Mouse (Mus musculus): ENCODE data around the gene Eif4e3.
A peak's percentile ranks its signal among the peaks of the same experiment; 100 is the strongest.

Eif4e3 gene

DNA sequence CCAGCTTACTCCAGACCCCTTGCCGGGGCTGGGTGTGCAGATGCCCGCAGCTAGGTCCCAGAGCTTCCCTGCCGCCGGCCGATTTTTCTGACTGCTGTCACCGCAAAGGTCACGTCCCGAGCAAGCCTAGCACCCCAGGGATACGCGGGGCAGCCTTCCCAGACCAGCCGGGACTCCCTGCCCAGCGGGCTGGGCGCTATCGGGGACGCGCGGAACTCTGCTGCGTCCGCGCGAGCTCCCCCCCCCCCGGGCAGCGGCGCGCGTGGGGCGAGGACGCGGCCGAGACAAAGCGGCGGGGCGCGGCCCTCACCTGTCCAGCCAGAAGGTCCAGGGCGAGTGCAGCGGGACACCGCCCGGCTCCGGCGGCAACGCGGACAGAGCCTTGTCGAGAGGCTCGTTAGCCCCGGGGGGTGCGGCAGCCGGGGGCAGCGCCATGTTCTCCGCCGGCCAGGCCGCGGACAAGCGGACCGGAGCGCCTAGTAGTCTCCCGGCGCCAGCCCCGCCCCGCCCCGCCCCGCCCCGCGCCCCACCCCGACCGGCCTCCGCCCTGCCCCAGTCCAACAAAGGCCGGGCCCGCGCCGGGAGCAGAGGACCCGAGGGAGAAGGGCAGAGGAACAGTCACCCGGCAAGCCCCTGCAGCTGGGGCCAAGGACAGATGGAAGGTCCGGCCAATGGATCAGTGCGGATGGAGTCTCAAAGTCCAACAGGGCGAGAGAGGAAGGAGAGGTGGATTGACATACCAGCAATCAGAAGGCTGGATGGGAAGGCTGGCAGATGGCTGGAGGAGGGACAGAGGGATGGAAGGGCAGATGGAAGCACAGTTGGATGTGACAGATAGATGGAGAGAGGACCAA is at the start of gene Eif4e3, which contains the start of gene Gm20696:
Gene Eif4e3 (minus strand): TSS at position 454 of the 854 bp plus-strand sequence.
Gene Gm20696 (minus strand): TSS at position 480 of the 854 bp plus-strand sequence.
- peak; percentile 76 for DNase-seq

DNA sequence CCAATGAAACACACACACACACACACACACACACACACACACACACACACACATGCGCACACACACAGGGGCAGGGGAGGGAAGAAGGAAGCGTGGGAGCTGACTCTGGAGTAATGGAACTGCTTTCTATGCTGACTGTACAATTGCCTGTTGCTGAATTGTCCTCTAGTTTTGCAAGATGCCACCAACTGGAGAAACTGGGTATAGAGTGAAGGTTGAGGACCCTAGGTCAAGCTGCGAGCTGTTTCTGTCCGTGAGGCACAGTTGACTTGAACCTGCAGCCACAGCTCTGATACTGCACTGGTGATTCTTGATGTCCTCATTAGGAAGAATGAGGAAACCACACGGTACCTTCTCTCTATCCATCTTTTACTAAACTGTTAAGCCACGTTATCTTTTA is 49.3 kb upstream of the Eif4e3 start:
- DNase-seq = no peak

DNA sequence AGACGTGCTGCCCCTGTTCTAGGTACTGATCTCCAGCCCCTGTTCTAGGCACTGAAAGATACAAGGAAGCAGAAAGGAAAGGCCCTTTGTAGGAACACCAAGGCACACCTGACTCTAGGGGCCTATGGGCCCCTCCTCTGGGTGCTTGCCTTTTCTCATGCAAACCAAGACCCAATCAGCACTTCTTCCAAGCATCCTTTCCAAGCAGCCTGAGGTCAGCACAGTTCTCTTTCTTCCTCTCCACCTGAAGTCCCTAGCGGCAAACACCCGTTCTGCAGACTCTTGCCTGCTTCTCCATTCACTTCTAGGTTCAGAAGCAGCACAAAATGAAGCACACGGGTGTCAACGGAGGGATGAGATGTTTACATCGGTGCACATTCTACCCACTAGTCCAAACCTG is 48.6 kb upstream of the Eif4e3 start:
- no peak for DNase-seq

DNA sequence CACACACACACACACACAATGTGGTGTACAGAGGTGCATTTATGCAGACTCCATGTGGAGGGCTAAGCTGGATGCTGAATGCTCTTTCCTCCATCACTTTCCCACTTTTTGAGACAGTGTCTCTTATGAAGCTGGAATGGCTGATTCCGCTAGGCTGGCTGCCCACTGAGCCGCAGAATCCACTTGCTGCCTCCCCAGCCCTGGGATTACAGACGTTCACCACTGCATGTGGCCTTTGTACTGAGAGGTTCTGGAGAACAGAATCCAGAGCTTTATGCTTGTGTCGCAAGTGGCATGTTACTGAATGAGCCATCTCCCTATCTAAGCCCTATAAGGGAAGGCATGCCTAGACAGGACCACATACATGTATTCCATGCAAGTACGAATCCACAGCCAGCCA is 46.7 kb upstream of the Eif4e3 start:
- DNase-seq = no peak

DNA sequence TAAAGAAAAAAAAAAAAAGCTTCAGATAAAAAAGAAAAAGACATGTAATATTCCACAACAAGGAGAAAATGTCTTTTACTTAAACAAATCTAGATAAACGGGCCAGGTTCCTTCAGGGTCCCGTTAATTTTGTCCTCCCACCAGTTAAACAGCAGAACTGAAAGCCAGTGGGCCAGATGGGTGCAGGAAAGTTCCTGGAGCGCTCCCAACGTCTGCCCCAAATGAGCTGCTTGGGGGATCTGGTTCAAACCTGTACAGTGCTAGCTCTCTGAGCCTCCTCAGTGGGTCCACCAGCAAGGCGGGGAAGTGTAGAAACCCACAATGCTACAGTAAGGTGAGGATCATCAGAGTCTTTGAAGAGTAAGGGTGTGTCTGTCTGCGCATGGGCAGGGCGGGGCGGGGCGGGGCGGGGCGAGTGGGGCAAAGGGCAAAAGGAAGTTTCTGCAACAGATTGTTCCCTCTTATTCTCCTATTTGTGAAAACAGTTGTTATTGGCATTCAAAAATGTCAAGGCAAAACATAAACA is 45.1 kb upstream of the Eif4e3 start:
- DNase-seq = no peak

DNA sequence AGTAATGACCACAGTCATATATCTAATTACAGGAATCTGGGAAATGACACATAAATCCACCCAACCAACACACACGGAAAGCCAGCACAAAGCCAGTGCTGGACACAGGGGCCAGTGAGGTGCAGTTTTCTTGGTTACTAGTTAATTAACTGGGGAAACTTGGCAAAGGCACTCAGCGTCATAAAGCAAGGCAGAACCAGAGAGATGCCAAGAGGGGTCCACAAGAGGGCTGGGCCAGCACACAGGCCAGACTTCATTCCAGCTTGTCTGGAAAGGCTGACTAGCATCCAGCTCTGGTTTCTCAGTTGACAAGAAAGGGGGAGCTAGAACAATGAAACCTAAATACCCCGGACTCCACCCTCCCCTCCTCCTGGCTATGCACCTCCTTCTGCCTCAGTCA is 33.9 kb upstream of the Eif4e3 start:
- peak; percentile 28 for DNase-seq

DNA sequence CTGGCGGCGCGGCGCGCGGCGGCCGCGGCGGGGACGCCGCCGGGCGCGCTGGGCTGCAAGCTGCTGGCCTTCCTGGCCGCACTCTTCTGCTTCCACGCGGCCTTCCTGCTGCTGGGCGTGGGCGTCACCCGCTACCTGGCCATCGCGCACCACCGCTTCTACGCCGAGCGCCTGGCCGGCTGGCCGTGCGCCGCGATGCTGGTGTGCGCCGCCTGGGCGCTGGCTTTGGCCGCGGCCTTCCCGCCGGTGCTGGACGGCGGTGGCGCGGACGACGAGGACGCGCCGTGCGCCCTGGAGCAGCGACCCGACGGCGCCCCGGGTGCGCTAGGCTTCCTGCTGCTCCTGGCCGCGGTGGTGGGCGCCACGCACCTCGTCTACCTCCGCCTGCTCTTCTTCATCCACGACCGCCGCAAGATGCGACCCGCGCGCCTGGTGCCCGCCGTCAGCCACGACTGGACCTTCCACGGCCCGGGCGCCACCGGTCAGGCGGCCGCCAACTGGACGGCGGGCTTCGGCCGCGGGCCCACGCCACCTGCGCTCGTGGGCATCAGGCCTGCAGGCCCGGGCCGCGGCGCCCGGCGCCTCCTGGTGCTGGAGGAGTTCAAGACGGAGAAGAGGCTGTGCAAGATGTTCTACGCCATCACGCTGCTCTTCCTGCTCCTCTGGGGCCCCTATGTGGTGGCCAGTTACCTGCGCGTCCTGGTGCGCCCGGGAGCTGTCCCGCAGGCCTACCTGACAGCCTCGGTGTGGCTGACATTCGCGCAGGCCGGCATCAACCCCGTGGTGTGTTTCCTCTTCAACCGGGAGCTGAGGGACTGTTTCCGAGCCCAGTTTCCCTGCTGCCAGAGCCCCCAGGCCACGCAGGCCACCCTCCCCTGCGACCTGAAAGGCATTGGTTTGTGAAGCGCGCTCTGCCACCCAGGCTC is 26.6 kb upstream of the Eif4e3 start:
- peak; percentile 45 for DNase-seq

DNA sequence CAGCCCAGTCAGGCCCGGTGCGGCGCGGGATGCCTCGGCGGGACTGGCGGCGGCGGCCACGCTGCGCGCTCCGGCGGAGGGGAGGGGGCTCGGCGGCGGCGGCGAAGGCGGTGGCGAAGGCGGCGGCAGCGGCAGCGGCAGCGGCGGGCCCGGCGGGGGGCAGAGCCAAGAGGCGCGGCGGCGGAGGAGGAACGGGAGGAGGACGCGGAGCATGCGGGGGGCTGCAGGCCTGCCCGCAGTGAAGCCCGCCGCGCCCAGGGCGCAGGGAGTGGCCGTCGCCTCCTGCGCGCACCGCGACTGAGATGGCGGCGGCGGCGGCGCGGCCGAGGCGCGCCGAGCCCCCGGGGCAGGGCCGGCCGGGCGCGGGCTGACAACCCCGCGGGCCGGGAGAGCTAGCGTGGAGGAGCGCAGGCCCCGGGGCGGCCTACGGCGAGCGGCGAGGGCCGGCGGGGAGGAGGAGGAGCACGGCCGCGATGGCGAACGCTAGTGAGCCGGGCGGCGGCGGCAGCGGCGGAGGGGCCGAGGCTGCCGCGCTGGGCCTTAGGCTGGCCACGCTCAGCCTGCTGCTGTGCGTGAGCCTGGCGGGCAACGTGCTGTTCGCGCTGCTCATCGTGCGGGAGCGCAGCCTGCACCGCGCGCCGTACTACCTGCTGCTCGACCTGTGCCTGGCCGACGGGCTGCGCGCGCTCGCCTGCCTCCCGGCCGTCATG is 25.8 kb upstream of the Eif4e3 start, which contains the start of gene Gpr27:
Gene Gpr27 (plus strand): TSS at position 474 of the 710 bp plus-strand sequence.
- DNase-seq = peak; percentile 50

DNA sequence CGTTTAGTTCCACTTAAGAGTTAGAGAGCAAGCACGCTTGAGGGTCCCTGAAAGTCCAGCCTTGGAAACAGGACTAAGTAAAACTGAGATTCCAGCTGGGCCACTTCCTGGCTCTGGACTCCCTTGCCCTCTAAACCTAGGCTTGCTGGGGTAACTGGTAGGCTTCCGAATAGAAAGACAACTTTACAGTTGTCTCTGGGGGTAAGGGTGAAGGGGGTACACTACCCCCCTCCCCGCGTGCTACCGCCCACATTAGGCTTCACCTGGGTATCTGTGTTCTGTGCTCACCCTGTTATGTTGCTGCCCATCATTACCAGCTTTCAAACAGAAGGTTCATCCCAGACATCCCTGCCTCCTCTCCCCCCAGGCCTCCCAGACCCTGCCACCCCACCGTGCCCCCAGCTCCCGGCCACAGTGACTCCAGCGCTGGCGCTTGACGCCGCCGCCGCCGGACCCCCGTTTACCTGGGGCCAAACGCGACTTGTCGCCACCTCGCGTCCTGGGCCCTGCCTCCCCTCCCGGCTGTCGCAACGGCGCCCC is 25.2 kb upstream of the Eif4e3 start:
- DNase-seq = no peak

DNA sequence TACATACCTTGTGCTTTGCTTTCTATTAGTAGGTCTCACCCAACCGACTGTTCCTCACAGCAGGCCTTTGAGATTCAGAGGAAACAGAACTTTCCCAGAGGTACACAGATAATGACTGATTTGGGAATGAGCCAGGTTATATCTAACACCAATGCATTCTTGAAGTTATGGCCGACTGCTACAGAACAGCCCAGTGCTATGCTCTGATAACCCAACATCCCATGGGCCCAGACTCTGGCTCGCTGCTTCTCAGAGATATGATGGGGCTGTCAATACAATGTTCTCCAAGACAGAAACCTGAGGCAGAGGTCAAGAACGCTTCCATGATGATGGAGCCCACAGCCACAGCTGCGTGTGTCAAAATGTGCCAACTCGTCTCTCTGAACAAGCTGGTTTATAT is 21.9 kb upstream of the Eif4e3 start:
- DNase-seq = no peak

DNA sequence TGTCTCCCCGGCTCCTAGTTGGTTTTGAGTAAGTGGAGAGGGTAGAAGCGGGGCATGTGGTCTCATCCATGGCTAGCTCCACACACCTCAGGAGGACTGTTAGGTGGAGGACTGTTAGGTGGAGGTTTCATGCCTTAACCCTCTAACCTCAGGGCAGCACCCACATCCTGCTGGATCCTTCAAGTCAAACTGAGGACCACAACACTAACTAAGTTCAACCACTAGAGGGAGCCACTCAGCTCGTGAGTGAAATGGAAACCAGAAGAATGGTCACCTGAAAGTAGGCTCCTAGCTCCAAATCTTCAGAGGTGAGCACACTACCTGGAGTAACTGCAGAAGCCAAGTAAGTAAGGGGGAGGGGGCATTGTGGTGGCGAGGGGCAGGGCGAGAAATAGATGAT is 18.3 kb upstream of the Eif4e3 start:
- DNase-seq = no peak

DNA sequence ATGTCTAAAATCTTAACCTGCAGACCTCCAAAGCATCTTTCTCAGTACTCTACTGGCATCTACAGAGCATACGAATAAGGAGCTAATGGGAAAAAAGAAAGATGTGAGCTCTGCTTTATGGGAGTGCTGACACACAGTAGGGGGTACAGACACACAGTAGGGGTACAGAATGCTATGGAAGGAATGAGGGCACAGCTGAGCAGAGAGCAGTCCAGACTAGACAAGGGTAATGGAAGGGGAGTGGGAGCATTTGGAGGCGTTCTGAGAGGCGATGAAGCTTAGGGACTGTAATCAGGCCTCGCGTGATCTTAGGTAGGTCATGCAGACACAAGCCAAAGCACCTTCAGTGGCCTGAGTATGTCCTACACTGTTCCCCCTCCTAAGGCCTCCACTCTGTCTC is 17.4 kb upstream of the Eif4e3 start:
- DNase-seq = no peak

DNA sequence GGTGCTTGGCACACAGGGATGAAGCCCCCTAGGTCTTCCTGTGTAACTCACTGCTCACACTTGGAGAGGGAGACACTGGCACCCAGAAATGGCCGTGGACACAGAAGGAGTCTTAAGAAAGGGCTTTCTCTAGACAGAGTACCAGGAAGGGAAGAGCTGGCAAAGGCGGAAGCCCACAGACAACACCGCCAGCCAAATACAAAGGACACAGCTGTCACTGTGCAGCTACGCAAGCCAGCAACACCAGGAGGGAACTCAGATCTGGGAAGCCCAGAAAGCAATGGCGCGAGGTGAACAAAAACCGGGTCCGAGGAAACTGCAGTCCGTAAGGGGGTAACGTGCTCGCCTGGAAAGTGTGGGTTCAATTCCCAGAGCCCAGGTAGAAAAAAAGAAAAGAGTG is 11.5 kb upstream of the Eif4e3 start:
- DNase-seq = no peak

DNA sequence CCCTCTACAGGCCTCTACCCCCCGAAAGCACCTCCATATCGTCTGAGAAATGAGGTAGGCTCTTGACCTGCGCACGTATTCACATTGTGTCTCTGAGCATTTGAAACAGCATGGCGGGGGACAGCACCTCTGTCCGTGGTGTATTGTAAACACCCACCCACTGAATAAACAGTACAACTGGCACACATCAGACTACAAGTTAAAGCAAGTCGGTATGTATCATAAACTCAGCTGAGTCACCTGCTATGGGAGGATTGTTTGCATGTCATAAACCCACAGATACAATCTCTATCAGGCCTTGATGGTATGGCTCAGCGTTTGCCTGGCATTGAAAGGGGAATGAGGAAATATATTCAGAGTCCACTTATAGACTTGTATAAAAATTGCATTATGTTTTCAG is 10.8 kb upstream of the Eif4e3 start:
- no peak for DNase-seq

DNA sequence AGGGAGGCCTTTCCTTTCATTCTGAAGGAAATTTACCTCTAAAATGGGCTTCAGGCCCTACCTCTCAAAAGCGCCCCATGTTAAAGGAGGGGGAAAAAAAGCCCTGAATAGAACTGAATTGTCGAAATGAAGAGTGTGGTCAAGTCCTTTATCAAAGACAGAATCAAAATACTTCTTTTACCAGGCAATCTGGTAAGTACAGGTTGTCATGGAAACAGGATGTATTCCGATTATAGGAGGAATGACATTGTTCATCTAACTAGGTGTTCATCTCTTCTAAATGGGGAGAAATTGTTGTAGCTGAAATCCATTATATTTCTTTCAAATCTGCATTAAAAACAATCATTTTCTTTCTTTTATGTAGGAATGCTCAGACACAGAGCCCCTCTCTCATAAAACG is 7.9 kb upstream of the Eif4e3 start:
- no peak for DNase-seq

DNA sequence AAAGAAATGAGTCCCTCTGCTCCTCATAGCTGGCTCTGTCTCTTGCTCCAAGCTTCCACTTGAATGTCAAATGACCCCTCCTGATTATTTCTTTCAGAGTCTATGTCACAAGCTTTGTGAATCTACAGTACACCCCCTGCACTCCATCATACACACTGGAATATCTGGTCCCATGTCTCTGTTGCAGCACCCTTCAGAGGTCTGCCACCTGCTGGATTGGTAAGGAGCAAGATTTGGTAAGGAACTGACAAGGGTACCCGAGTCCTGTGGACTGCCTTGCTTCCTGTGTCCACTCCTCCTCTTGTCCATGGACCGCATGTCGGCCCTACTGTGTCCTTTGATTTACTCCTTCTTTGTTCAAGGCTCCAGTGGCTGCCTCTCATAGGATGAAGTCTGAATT is 5.2 kb upstream of the Eif4e3 start:
- no peak for DNase-seq

DNA sequence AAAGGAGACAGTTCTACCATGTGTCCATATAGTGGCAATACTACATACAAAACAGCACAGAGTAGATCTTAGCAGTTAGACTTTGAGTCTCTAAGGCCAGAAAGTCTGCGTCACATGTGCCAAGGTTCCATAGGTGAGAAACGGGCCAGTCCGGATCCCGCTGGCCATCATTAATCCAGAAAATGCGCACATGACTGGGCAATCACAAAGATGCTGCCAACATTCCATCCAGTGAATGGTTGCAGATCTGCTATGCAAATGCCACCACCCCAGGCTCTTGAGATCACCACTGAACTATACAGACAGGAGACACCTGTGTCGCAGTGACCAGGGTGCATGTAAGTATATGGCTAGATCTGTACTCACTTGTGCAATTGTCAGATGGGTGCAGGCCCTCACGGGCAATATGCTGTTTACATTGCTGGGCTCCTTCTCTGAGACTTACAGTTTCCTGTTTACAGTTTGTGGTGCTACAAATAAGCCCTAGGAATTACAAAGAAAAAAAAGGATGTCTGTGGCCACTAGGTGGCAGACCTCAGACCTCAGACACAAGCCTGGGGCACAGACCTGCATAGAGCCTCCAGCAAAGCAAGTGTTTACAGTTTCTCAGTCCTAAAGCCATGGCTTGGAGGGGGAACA is 4.0 kb upstream of the Eif4e3 start:
- peak; percentile 77 for DNase-seq

DNA sequence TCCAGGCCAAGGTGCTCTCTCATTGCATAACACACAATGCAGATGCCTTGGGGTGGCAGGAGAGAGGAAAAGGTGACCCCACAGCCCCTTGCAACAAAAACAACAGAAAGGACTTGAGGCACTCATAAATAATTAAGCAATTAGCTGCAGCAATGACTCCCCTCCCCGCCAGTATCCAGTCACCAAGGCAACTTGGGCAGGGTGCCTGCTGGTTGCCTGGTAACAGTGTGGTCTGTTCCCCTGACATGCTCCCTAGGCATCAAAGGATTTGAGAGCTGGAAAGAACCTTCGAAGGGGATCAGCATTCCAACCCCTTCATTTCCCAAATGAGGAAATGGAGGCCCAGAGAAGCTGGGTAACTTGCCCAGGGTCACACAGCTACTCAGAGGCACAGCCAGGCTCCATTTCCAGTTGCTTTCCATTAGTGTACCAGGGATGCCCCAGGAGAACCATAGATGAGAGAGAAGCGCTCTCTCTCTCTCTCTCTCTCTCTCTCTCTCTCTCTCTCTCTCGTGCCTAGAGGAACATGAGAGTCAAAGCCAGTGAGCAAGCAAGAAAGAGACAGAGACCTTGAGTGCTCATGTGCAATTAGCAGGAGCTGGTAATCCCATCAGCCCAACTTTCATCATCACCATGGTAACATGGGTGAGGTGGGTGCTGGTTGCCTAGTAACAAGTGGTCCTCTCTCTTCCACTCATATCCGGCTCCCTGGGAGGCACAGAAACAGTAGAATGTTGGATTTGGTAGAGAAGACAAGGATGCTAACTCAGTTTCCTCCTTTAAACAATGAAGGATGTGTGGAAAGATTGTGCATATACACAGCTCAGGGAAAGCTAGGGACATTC is 3.1 kb upstream of the Eif4e3 start:
- peak; percentile 49 for DNase-seq

DNA sequence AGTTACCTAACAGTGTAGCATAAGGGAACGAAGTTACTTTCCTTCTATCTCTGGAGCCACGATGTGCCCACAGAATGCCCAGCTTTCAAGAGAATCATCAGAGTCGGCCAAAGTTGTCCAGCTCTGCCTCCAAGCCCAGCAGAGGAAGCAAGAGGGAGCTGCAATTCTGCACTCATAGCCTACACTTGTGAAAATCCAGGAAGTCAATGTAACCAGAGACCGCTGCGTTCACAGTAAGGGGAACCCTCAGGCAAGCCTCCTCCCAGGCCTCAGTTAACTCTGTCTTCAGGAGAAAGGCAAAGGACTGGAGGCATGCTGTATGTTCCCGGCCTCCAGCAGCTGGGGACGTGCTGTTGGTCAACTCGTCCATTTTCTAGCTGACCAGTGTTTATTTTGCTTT is 719 bp upstream of the Eif4e3 start:
- DNase-seq = no peak

DNA sequence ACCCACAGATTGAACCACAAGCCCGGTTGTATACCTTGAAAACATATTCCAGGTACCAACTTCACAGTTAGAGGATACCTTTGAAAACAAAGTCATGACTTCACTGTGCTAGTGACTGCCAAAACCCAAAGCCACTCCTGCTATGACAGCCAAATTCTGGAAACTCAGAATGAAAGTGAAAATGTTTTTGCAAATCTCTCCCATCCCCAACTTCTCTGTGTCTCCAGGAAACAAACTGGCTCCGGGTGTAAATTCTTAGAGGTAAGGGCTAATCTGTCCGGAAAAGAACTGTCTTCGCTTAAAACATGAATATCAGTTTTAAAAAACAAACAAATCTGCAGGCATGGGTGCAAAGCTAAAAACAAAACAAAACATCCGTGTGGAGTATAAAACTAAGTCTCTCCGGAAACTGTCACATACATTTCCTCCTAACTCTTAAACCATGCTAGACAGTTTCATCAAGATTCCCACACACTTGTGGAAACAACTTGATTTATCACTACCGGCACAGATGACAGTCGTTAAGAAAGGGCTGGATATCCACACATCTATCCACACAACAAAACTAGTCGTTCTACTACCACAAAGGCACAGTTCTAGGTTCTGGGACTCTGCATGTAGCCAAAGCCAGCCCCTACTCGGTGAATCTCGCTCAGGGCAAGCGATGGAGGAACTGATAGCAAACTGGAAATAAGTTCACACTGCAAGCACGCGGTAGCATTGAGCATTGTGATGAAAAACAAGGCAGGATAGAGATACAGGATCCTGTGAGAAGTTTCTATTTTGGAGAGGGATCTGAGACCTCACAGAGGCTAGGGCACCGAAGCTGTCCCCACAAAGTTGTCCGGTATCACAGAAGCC is 884 bp downstream of the Eif4e3 start:
- DNase-seq = no peak

All from kidney, postnatal 10 days (tissue).